Mouse (Mus musculus): ENCODE data around the gene Zfp462.

DNA sequence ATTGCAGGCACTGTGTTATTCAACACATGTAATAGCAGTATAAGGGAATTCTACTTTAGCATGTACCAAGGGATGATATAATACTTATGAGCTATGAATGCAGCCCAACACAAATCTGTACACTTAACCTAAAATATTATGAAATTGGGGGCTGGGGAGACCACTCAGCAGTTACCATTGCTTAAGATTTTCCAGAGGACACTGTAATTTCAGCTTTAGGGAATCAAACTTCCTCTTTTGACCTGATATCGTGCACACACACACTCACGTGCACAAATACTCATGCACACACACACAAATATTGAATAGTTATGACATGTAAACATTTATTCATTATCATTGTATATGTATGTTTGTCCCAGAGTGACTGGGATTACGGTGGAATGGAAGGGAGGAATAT, 179.3 kb downstream of the Zfp462 start:
- TF ChIP-seq ZNF384 (IDR thresholded peaks at IDR 0.05; ENCODE audit: low read depth, low read length) (no peak), CHD2 (IDR thresholded peaks at IDR 0.05; ENCODE audit: low read depth, low read length) (no peak), HCFC1 (IDR thresholded peaks at IDR 0.05; ENCODE audit: borderline replicate concordance, insufficient read depth, low read length) (no peak)

Measured in ES-E14 (cell line).